Mouse (Mus musculus) myocyte (in vitro differentiated cells): ENCODE results near the gene Asb12.

ENCODE experiments used
- E2F4 ChIP-seq: IDR thresholded peaks from one replicate; pipeline ENCODE4 v1.6.1; 2011; ENCODE audit warnings: mild to moderate bottlenecking, control low read depth, moderate library complexity; ENCODE audit not compliant: insufficient read depth
- MAX ChIP-seq: IDR thresholded peaks from one replicate; pipeline ENCODE4 v1.6.1; 2011; ENCODE audit warnings: low read depth, mild to moderate bottlenecking, control low read depth
- MYOG ChIP-seq, 3 experiments: IDR thresholded peaks; one replicate each; pipeline ENCODE4 v1.6.1; 2011; ENCODE audit warnings: control low read depth in 2 of 3, low read depth in 2 of 3, mild to moderate bottlenecking in 2 of 3; ENCODE audit not compliant: insufficient read length in 2 of 3, control insufficient read depth in 1 of 3, insufficient read depth in 1 of 3
- POLR2A ChIP-seq: IDR thresholded peaks from one replicate; pipeline ENCODE4 v1.6.1; 2011; ENCODE audit warnings: low read depth, mild to moderate bottlenecking, control low read depth, moderate library complexity; ENCODE audit not compliant: insufficient read length
- POLR2AphosphoS2 ChIP-seq: IDR thresholded peaks from one replicate; pipeline ENCODE4 v1.6.1; 2011; ENCODE audit warnings: low read depth, control low read depth; ENCODE audit not compliant: insufficient read length
- TCF12 ChIP-seq: IDR thresholded peaks from one replicate; pipeline ENCODE4 v1.6.1; 2011; ENCODE audit warnings: mild to moderate bottlenecking, control low read depth; ENCODE audit not compliant: poor library complexity, insufficient read depth, severe bottlenecking
- USF1 ChIP-seq: IDR thresholded peaks from one replicate; pipeline ENCODE4 v1.6.1; 2011; ENCODE audit warnings: low read depth, mild to moderate bottlenecking, control low read depth, moderate library complexity

DNA sequence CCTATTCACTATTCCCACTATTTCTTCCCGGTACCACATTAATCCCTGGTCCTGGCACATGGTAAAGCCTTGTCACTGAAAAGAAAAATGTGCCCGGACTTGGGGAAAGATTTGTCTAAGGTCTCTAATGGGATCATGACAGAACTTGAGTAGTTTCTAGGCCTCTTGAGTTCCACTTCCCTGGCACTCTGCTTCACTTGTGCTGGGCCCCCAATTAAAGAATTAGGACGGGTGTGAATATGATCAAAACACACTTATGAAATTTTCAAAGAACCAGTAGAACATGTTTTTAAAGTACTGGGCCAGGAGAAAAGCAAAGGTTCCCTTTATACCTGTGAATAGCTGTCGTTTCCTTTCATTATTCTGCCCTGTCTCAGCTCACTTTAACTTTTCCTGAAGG lies 119.3 kb downstream of the Asb12 start:
- no peak for TF ChIP-seq MAX
- no peak for TF ChIP-seq POLR2A
- no peak for TF ChIP-seq USF1
- no peak for TF ChIP-seq POLR2AphosphoS2
- TF ChIP-seq E2F4 = no peak
- no peak for TF ChIP-seq TCF12
- no peak for TF ChIP-seq MYOG (IDR thresholded peaks at IDR 0.05; ENCODE audit: control insufficient read depth in 1 of 3, insufficient read depth in 1 of 3, insufficient read length in 2 of 3, low read depth in 2 of 3)
